In genomic region chr12:98910096-98910495, GRCm38 (mm10) we compare ENCODE assay signal across 13 mouse cellular contexts.
"Had no signal": no experiment of that assay in that cellular context is flagged by ENCODE, and none has a peak within 500 bp of the region (broad histone marks: within the 10 kb centered on the region; RNA-seq: fewer than 3 reads in every experiment).

No protein-coding gene starts in this region.

- H3K27me3 ChIP-seq: limb, embryonic 13.5 days; midbrain, embryonic 12.5 days; neural tube, embryonic 13.5 days; stomach, embryonic 15.5 days had no signal

- H3K9ac ChIP-seq: limb, embryonic 13.5 days; liver, embryonic 14.5 days; midbrain, embryonic 12.5 days; neural tube, embryonic 13.5 days; stomach, embryonic 15.5 days had no signal

- H3K4me1 ChIP-seq: limb, embryonic 13.5 days; midbrain, embryonic 12.5 days; neural tube, embryonic 13.5 days; stomach, embryonic 15.5 days had no signal

- DNase-seq: kidney, postnatal 10 days; kidney, postnatal 4 days; left cerebral cortex, postnatal 4 days; lung, adult 18-20 months; right cerebral cortex, postnatal 14 days; thymus, postnatal 4 days had no signal

- ATAC-seq: midbrain, embryonic 16.5 days had no signal

- H3K4me3 ChIP-seq: layer of hippocampus, adult 2 months; limb, embryonic 13.5 days; midbrain, embryonic 12.5 days; neural tube, embryonic 13.5 days; stomach, embryonic 15.5 days had no signal

- H3K4me2 ChIP-seq: limb, embryonic 13.5 days; midbrain, embryonic 12.5 days; neural tube, embryonic 13.5 days; stomach, embryonic 15.5 days had no signal

- H3K9me3 ChIP-seq: limb, embryonic 13.5 days; midbrain, embryonic 12.5 days; neural tube, embryonic 13.5 days; stomach, embryonic 15.5 days had no signal

- H3K27ac ChIP-seq: layer of hippocampus, adult 2 months; limb, embryonic 13.5 days; liver, embryonic 14.5 days; midbrain, embryonic 12.5 days; neural tube, embryonic 13.5 days; stomach, embryonic 15.5 days had no signal

- H3K36me3 ChIP-seq: limb, embryonic 13.5 days; midbrain, embryonic 12.5 days; neural tube, embryonic 13.5 days; stomach, embryonic 15.5 days had no signal
